Mouse (Mus musculus) layer of hippocampus, adult 9-11 months (tissue): ENCODE results near the gene Nln.

ENCODE experiments used
- DNase-seq: peaks from one replicate; pipeline ENCODE4 v3.0.0; 2022

Gene Nln

GRCm38 (mm10) chr13:104094531-104095385 is 14.7 kb downstream of the Nln start:
- DNase-seq = no peak

- no peak for DNase-seq
Observed at GRCm38 (mm10) chr13:104091734-104092133, 17.7 kb downstream of the Nln start.

DNA sequence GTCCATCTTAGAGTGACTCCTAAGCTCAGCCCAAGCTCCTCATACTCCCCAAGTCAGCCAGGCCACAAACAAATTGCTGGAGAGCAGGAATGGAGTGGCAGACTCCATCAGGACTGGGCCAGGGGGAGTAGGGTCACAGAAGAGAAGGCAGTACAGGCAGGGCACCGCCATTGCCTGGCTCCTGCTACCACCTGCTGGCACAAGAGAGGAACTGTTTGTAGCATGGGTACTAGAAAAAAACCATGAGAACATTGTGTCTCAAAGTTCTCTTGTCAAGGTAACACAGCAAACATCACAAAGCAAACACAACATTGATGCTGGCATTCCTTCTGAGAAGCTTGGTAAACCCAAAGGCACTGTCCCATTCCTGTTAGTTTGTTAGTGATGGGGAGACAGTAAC is 20.0 kb downstream of the Nln start:
- DNase-seq = no peak

DNA sequence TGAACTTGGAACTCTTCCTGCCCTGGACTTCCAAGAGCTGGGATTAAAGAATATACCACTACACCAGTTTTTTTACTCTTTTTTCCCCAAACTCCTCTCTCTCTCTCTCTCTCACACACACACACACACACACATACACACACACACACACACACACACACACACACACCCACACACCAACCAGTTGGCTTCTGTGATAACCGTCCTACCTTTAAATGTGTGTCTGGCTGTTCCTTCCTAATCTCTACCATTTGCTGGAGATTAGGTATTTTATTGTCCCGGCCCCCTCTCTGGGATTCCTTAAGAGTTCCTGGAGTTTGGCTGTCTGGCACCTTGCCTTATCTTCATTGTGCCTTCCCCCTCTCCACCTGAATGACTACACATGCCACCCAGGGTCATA is 24.8 kb downstream of the Nln start:
- no peak for DNase-seq

DNA sequence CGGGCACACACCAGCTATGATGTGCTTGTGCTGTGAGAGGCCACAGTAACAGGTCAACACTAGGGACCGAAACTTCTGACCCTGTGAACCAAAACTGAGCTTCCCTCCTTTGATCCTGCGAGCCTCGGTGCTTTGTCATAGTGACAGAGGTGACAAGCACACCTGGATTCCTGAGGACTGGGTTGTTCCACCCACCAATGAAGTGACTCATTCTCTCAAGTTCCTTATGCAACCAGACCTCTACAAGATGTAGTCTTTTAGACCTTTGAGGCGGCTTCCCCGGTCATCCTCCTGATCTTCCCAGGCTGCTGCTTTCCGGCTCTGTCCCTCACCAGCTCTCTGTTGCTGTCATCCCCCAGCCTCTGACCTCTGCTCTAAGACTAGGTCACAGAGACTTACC is 26.9 kb downstream of the Nln start:
- no peak for DNase-seq

DNA sequence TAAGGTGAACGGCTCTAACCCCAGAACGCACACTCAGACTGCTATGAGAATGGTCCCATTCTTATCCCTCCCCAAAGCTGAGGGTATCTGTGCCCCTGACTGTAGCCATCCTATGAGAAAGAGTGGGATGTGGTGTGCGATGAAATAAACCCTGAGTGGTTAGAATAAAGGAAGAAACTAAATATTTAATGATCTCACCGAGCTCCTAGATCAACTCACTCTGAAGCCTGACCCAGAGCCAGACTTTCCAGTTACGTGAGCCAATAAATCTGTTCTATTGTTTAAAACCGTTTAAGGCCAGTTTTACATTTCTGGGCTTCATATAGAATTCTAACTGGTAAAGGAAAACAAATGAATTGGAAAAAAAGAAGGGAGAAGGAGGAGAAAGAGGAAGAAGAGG is 32.4 kb downstream of the Nln start:
- no peak for DNase-seq

DNA sequence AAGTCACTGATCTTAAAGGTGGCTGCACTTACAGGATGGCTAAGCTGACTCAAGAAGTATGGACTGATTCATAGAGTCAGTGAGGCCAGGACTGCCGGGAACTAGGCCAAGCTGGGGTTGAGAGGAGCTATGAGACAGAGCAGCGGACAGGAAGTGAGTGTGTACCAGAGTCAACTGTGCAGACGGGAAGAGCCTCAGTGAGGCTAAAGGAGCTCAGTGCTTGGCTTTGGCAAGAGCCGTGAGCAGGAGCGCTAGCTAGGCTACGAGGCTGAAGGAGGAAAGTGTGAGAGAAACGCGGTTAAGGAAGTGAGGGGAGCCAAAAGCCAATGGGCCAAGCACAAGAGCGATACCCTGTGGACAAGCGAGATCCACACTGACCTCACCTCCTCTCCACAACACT is 34.7 kb downstream of the Nln start:
- no peak for DNase-seq

DNA sequence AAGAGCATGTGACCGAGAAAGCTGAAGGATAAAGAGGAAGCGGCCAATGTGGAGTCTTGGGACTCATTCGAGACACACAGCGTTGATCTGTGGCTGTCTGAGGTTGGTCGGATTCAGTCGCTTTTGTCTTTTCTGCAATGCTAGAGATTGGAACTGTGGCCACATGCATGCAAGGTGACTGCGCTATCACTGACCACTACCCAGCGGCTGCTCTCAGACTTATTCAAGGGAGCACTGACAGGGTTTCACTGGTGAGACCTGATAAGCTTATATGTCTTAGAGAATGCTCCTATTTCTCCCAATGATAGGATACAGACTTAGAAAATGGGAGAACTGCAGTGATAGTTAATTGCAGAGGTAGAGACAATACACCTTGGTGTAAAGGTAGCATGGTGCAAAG is 35.2 kb downstream of the Nln start:
- DNase-seq = no peak

- DNase-seq = no peak
Observed at GRCm38 (mm10) chr13:104072351-104072750, 37.1 kb downstream of the Nln start.

DNA sequence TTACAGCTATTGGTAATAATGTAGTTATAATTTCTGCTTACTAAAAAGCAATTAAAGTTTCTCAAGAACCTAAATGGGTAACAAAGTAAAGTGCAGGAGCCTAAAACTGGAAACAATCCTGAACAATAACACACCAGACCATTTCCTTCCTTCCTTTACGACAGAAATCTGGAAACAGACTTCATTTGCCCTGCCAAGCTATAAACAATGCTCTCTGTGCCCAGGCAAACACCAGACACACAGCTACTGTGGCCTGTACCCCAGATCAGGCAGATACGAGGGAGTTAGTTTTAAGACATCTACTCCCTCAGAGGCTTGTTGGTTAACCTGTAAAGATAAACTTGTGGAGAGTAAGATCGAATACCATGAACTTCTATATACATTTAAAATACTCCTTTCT is 38.7 kb downstream of the Nln start:
- no peak for DNase-seq

- no peak for DNase-seq
Observed at GRCm38 (mm10) chr13:104069216-104069615, 40.2 kb downstream of the Nln start.

- no peak for DNase-seq
Observed at GRCm38 (mm10) chr13:104065649-104066347, 43.6 kb downstream of the Nln start.

GRCm38 (mm10) chr13:104063061-104063460 is 46.4 kb downstream of the Nln start:
- DNase-seq = no peak

DNA sequence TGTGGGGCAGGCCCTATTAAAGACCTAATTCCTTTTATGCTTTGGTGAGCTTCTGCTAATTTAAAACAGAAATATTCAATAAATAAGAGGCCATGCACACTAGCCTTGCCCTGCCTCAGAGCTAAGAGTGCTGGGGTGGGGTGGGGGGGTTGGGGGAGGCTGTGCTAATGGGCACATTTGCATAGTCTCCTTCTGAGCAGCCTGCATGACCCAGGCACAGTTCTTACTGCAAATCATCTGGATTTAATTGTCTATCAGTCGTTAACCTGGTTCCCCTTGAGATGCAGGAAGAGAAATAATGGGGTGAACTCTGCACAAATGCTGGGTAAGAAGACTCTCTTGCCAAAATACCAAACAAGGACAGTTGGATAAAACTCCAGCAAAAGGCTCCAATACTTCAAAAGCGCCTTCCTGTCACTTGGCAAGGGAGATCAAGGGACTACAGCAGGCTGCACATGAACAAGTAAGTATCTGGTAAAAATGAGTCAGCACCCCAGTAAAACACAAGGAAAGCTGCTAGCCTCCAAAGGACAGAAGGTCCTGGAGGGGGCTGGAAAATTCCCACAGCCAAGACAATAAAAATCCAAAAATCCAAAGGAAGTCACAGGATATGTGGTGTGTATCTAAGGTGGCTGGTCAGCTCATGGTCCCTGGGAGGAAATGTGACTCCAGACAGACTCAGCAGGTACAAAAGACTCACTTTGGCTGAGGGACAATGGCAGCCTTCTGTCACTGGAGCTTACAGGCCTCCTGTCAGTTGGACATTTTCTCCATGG is 47.3 kb downstream of the Nln start:
- DNase-seq = no peak

- no peak for DNase-seq
Observed at GRCm38 (mm10) chr13:104060231-104060630, 49.2 kb downstream of the Nln start.

GRCm38 (mm10) chr13:104059536-104059935 is 49.9 kb downstream of the Nln start:
- DNase-seq = no peak

- DNase-seq = no peak
Observed at GRCm38 (mm10) chr13:104058761-104059160, 50.7 kb downstream of the Nln start.

DNA sequence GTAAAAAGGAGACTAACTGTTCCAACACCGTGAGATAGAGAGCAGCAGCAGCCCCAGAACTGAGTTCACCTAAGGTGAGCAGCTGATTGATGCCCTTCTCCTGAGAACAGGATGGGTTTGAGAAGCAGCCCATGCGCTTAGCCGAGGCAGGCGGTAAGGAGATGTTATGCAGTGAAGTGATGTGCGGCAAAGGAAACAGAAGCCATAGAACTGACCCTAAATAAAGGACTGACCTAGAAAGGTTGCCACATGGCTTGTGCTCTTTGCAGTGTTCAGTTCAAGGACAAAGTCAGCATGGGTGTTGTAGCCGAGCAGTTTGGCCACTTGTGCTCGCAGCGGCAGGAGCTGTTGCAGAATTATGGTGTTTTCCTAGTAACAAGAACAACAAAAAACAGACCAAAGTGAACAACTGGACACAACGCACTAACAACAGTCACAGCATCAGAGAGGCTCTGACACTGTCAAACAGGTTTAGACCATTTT is 57.1 kb downstream of the Nln start:
- DNase-seq = no peak

GRCm38 (mm10) chr13:104048835-104049234 is 60.6 kb downstream of the Nln start:
- DNase-seq = no peak

- no peak for DNase-seq
Observed at GRCm38 (mm10) chr13:104045108-104045507, 64.3 kb downstream of the Nln start.

DNA sequence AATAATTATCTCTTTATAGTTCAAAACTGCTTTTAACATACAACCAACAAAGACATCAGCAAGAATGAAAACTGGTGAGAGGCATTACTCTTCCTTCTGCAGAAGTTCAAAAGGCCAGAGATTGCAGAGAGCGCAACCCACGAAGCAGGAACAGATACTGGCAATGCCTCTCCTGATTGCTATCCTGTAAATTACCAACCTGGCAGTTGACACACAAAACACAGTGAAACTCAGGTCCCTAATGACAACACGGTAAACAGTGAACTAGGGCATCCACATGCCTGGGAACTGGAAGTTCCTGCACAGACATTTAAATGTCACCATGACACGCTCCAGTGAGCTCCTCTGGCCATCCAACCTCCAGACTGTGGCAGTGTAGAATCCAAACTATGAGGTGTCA is 65.1 kb downstream of the Nln start:
- no peak for DNase-seq

DNA sequence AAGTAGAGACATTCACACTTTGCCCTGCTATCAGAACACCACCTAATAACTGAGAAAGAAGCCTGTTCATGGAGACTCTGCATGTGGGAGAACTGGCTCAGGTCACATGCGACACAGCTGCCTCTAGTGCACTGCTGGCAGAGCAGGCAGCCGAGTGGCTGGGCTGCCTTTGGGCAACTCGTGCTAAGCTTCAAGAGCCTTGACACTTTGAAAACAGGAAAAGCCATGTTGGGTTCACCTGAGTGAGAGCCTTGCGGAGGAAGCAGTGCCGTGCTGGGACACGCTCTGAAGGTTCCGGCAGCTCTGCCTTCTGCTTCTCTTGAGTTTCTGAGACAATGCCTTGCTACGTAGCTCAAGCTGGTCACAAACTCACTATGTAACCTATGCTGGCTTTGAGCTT is 66.7 kb downstream of the Nln start:
- DNase-seq = no peak

DNA sequence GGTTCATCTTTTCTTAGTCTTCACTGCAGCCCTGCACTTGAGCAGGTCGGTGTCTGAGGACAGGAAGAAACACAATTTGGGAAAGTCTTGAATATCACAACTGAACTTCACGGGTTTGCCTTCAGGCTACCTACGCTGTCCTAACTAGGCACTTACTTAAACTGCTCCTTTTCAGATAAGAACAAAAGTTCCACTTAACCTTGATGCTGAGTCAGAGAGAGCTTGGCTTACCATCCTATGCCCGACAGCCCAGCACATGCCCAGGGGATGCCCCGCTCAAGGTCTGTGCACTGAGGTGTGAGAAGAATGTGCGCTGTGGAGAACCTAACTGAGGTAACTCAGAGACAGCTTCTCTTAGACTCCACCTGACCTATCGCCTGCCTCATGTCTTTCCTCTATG is 67.9 kb downstream of the Nln start:
- no peak for DNase-seq

GRCm38 (mm10) chr13:104040950-104041349 is 68.5 kb downstream of the Nln start:
- DNase-seq = no peak
